Mouse (Mus musculus) megakaryocyte, adult 5-6 weeks (primary cell): Measurements from ENCODE around the gene Ncr1. TPM values are rescaled to one million over a fixed set of nuclear protein-coding genes. Genes with fewer than 3 reads are reported as not detected.
"Not testable (repeated sequence)": the region's sequence is repeated elsewhere in the genome, so short reads cannot be mapped to it uniquely, and the experiment has no call there.

Experiments
- ATAC-seq: 2 replicates; pipeline ENCODE4 v1.8.0; 2016; ENCODE audit warnings: mild to moderate bottlenecking, inconsistent platforms; ENCODE audit not compliant: poor library complexity, severe bottlenecking
- total RNA-seq, 2 experiments: library from RNA; stranded (forward) in 1 of 2; stranded (reverse) in 1 of 2; fragments of 153-499, 151-499 nt in 1 of 2; fragments of 221-1000, 200-1000 nt in 1 of 2; gene quantifications; 2 replicates each; pipeline versions ENCODE4 v1.2.3 to v1.2.4; 2015 to 2017

Gene Ncr1
- total RNA-seq (2015), result 12.5 and 18.9 TPM in 2 replicates
- total RNA-seq (2017), result 8.4 and 19.4 TPM in 2 replicates

GRCm38 (mm10) chr7:4337509-4337908 lies at the start of gene Ncr1:
Ncr1 (plus strand) TSS chr7:4337724.
- peak; percentile 35; the same call in 1 of the 2 replicates for ATAC-seq

- peak; percentile 64 for ATAC-seq
Observed at GRCm38 (mm10) chr7:4292638-4293037, 44.9 kb upstream of the Ncr1 start.

DNA sequence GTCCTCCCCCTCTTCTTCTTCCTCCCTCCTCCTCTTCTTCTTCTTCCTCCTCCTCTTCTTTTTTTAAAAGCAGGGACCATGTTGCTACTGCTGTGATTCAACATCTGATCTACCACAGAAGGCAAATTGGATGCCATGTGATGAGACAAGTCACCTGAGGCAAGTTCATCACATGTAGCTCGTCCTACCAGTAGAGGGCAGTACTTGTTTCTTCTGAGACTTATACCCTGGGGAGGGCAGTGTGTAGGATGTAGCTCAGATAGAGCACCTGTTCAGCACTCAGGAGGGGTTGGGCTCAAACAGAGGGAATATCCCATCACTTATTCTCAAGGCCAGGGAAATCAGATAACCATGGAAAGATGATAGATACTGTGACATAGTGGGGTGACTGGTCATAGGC lies 40.3 kb upstream of the Ncr1 start:
- ATAC-seq, result peak; percentile 67; the same call in 1 of the 2 replicates

GRCm38 (mm10) chr7:4300166-4300565 lies 37.4 kb upstream of the Ncr1 start:
- no peak for ATAC-seq

DNA sequence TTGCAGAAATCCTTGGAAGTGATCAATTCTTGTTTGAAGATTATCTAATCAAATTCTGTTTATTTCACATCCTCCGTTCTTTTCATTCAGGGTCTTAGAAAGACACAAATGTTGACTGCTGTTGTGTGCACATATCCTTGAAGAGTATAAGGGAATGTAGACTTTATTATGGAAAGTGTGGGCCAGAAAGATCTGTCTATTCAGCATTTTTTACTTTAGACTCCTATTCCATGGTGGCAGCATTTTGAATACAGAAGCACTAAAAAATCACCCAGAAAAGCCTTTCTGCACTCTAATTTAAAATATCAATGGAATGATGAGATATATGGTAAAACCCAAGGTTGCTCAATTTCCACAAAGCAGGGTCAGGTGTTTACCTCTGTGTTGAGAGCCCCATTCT lies 34.1 kb upstream of the Ncr1 start:
- ATAC-seq, result no peak

GRCm38 (mm10) chr7:4313109-4313508 lies 24.4 kb upstream of the Ncr1 start:
- ATAC-seq, result not testable (repeated sequence)

GRCm38 (mm10) chr7:4313531-4313930 lies 24.0 kb upstream of the Ncr1 start:
- ATAC-seq, result not testable (repeated sequence)

DNA sequence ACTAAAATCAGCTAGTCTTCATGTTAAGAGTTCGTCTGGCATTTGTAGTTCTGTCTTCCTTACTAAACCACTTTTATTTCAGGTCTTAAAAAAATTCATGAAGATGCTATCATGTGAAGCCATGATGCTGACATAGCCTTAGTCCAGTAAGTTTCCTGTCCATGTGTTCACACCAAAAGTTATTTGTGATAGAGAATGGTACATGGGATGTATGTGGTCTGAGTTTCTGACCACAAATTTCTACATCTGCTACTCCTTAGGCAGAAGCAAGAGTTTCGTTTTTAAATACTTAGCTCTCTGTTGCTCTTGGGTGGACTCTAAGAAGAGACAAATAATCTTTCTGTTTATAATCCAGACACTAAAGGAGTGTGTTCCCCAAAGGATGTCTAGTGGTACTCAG lies 14.2 kb upstream of the Ncr1 start:
- peak; percentile 49 for ATAC-seq

DNA sequence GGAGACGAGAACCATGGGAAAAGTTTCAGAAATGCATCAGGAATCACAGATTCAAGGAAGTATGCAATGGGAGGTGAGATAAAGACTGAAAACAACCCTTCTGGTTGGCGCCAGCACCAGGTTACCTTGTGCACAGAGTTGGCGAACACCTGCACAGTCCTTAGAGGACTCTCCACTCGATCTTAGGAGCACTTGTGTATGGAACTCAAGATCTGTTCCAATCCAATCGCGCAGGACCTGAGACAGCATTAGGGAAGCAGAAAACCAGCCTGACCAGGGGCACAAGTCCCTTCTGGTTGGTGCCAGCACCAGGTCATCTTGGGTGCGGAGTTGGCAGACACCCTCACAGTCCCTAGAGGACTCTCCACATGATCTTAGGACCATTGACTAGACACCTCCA lies 36.0 kb downstream of the Ncr1 start:
- no peak for ATAC-seq

Other genes starting within 250 kb of the Ncr1 start
- not detected in 2 replicates for gene Ttyh1, start 218.3 kb upstream of the Ncr1 start, total RNA-seq (2015)
- gene Ttyh1, start 218.3 kb upstream of the Ncr1 start, total RNA-seq (2017), result not detected in 2 replicates
- gene Leng8, start 200.7 kb upstream of the Ncr1 start, total RNA-seq (2015), result 34.2 and 48.8 TPM in 2 replicates
- gene Leng8, start 200.7 kb upstream of the Ncr1 start, total RNA-seq (2017), result 35.2 TPM in 2 replicates
- gene Leng9, start 187.3 kb upstream of the Ncr1 start, total RNA-seq (2015), result 2.6 and 3.0 TPM in 2 replicates
- gene Leng9, start 187.3 kb upstream of the Ncr1 start, total RNA-seq (2017), result 4.1 and 5.2 TPM in 2 replicates
- not detected in 2 replicates for gene Cdc42ep5, start 172.9 kb upstream of the Ncr1 start, total RNA-seq (2015)
- gene Cdc42ep5, start 172.9 kb upstream of the Ncr1 start, total RNA-seq (2017), result not detected in 2 replicates
- gene Lilra5, start 100.0 kb upstream of the Ncr1 start, total RNA-seq (2015), result 0.25 and 1.8 TPM in 2 replicates
- gene Lilra5, start 100.0 kb upstream of the Ncr1 start, total RNA-seq (2017), result 0.44 and 0.69 TPM in 2 replicates
- 0.07 TPM in 1 of 2 replicates, not detected in the other for gene Gp6, start 60.0 kb downstream of the Ncr1 start, total RNA-seq (2015)
- 0.07 TPM in 1 of 2 replicates, not detected in the other for gene Gp6, start 60.0 kb downstream of the Ncr1 start, total RNA-seq (2017)
- 1.1 and 1.8 TPM in 2 replicates for gene Rdh13, start 107.9 kb downstream of the Ncr1 start, total RNA-seq (2015)
- gene Rdh13, start 107.9 kb downstream of the Ncr1 start, total RNA-seq (2017), result 4.7 and 5.4 TPM in 2 replicates
- gene Eps8l1, start 123.0 kb downstream of the Ncr1 start, total RNA-seq (2015), result 1.4 and 5.3 TPM in 2 replicates
- gene Eps8l1, start 123.0 kb downstream of the Ncr1 start, total RNA-seq (2017), result 4.5 and 5.1 TPM in 2 replicates
- gene Ppp1r12c, start 164.0 kb downstream of the Ncr1 start, total RNA-seq (2015), result 106 and 134 TPM in 2 replicates
- 146 and 169 TPM in 2 replicates for gene Ppp1r12c, start 164.0 kb downstream of the Ncr1 start, total RNA-seq (2017)
- gene Tnnt1, start 178.7 kb downstream of the Ncr1 start, total RNA-seq (2015), result 2.6 and 5.8 TPM in 2 replicates
- 8.6 and 13.4 TPM in 2 replicates for gene Tnnt1, start 178.7 kb downstream of the Ncr1 start, total RNA-seq (2017)
- 5.1 and 8.8 TPM in 2 replicates for gene Tnni3, start 186.5 kb downstream of the Ncr1 start, total RNA-seq (2015)
- 1.7 TPM in 1 of 2 replicates, not detected in the other for gene Tnni3, start 186.5 kb downstream of the Ncr1 start, total RNA-seq (2017)
- gene Dnaaf3, start 194.7 kb downstream of the Ncr1 start, total RNA-seq (2015), result 1.3 TPM in 2 replicates
- gene Dnaaf3, start 194.7 kb downstream of the Ncr1 start, total RNA-seq (2017), result 1.0 TPM in 2 replicates
- gene Syt5, start 209.8 kb downstream of the Ncr1 start, total RNA-seq (2015), result not detected in 2 replicates
- not detected in 2 replicates for gene Syt5, start 209.8 kb downstream of the Ncr1 start, total RNA-seq (2017)